Comparison of ENCODE assay signal across 9 mouse cellular contexts in genomic region chr14:118235973-118236885, GRCm38 (mm10). TPM values are rescaled to one million over a fixed set of nuclear protein-coding genes. Genes with fewer than 3 reads are reported as not detected.
DNase-seq lines count a peak whose midpoint lies in the region; ATAC-seq and TF ChIP-seq lines count a peak whose summit lies in the region.
"Had no signal": no experiment of that assay in that cellular context is flagged by ENCODE, and none has a peak within 500 bp of the region (broad histone marks: within the 10 kb centered on the region; RNA-seq: fewer than 3 reads in every experiment).

No protein-coding gene starts in this region.

- DNase-seq in heart, adult 11 months = peak; percentile 91
- DNase-seq in heart, adult 8-10 months (ENCODE audit: low spot score) = no peak
- DNase-seq in embryo, embryonic 11 days = peak; percentile 83
- no peak for DNase-seq in heart, postnatal 0 days (ENCODE audit: low spot score)
- DNase-seq in limb, embryonic 10.5 days (ENCODE audit: low spot score) = peak; percentile 77
- DNase-seq in midbrain, postnatal 0 days (ENCODE audit: low spot score) = peak; percentile 48
- DNase-seq in ovary, postnatal 14 days (ENCODE audit: low spot score) = no peak

- TF ChIP-seq EP300 in heart, postnatal 0 days (IDR thresholded peaks at IDR 0.05; ENCODE audit: low read depth) = no peak

- H3K9me3 ChIP-seq in E14TG2a.4 (ENCODE audit: low read length) = no peaks in the 10 kb centered on the region
- H3K9me3 ChIP-seq in heart, postnatal 0 days (replicated peaks; ENCODE audit: control insufficient read depth, low read length) = no peaks in the 10 kb centered on the region
- no peaks in the 10 kb centered on the region for H3K9me3 ChIP-seq in limb, embryonic 10.5 days (replicated peaks)
- H3K9me3 ChIP-seq in midbrain, postnatal 0 days (ENCODE audit: low read length) = no peaks in the 10 kb centered on the region

- peaks cover 53% of the 10 kb centered on the region for H3K4me1 ChIP-seq in E14TG2a.4 (replicated peaks; ENCODE audit: low read depth, low read length)
- peaks cover 12% of the 10 kb centered on the region for H3K4me1 ChIP-seq in heart, postnatal 0 days (ENCODE audit: control insufficient read depth, insufficient read depth)
- H3K4me1 ChIP-seq in limb, embryonic 10.5 days = peaks cover 37% of the 10 kb centered on the region
- peaks cover 4% of the 10 kb centered on the region; the same call in 1 of the 2 replicates for H3K4me1 ChIP-seq in midbrain, postnatal 0 days (ENCODE audit: insufficient read depth, low read length)

- peak overlapping the region; percentile 25; the same call in 1 of the 2 replicates for H3K9ac ChIP-seq in heart, postnatal 0 days (replicated peaks; ENCODE audit: low read depth, low read length)
- H3K9ac ChIP-seq in midbrain, postnatal 0 days (replicated peaks; ENCODE audit: low read length, poor library complexity, severe bottlenecking) = peak overlapping the region; percentile 57

- no peak overlapping the region for H3K27ac ChIP-seq in heart, postnatal 0 days (ENCODE audit: low read depth)
- H3K27ac ChIP-seq in limb, embryonic 10.5 days = peak overlapping the region; percentile 31
- H3K27ac ChIP-seq in midbrain, postnatal 0 days (ENCODE audit: low read depth, low read length) = peak overlapping the region; percentile 77

- peak; percentile 24; the same call in 1 of the 2 replicates for ATAC-seq in heart, postnatal 0 days (ENCODE audit: insufficient read depth, low read depth)
- ATAC-seq in midbrain, postnatal 0 days (ENCODE audit: low FRiP score) = peak; percentile 60

- peak overlapping the region; percentile 83 for H3K4me3 ChIP-seq in E14TG2a.4 (replicated peaks; ENCODE audit: low read length)
- peak overlapping the region; percentile 59 for H3K4me3 ChIP-seq in heart, postnatal 0 days (ENCODE audit: low read depth, low read length)
- peak overlapping the region; percentile 56 for H3K4me3 ChIP-seq in limb, embryonic 10.5 days
- H3K4me3 ChIP-seq in midbrain, postnatal 0 days (ENCODE audit: low read depth, low read length) = peak overlapping the region; percentile 57

- H3K27me3 ChIP-seq in E14TG2a.4 (ENCODE audit: insufficient read depth, low read length) = peaks cover 69% of the 10 kb centered on the region
- peaks cover 92% of the 10 kb centered on the region for H3K27me3 ChIP-seq in heart, postnatal 0 days (ENCODE audit: control insufficient read depth, insufficient read depth, low read length)
- peaks cover 98% of the 10 kb centered on the region for H3K27me3 ChIP-seq in limb, embryonic 10.5 days (ENCODE audit: low read depth, poor library complexity, severe bottlenecking)
- peaks cover 44% of the 10 kb centered on the region for H3K27me3 ChIP-seq in midbrain, postnatal 0 days (ENCODE audit: insufficient read depth, low read length)

- 0 out of 2 replicates have a peak, but pooled peaks cover 4% of the 10 kb centered on the region for H3K36me3 ChIP-seq in E14TG2a.4 (ENCODE audit: insufficient read depth, low read length)
- no peaks in the 10 kb centered on the region for H3K36me3 ChIP-seq in heart, postnatal 0 days (replicated peaks; ENCODE audit: control insufficient read depth, insufficient read depth, low read length)
- no peaks in the 10 kb centered on the region for H3K36me3 ChIP-seq in limb, embryonic 10.5 days
- no peaks in the 10 kb centered on the region for H3K36me3 ChIP-seq in midbrain, postnatal 0 days (ENCODE audit: insufficient read depth, low read length)

- H3K4me2 ChIP-seq in heart, postnatal 0 days (ENCODE audit: low read depth, low read length) = peak overlapping the region; percentile 85
- H3K4me2 ChIP-seq in midbrain, postnatal 0 days (ENCODE audit: low read depth, low read length, poor library complexity, severe bottlenecking) = peak overlapping the region; percentile 79

- no peak for TF ChIP-seq CTCF in E14TG2a.4 (conservative IDR thresholded peaks at IDR 0.05; ENCODE audit: low read length)
- TF ChIP-seq CTCF in heart, postnatal 0 days (IDR thresholded peaks at IDR 0.05; ENCODE audit: low read depth) = no peak
- TF ChIP-seq CTCF in midbrain, postnatal 0 days (IDR thresholded peaks at IDR 0.05) = no peak

- WGBS in heart, postnatal 0 days = under 1% methylated on average over 71 of the region's 73 CpGs
- WGBS in limb, embryonic 10.5 days = under 1% methylated on average over 73 of the region's 73 CpGs
- under 1% methylated on average over 69 of the region's 73 CpGs for WGBS in midbrain, postnatal 0 days

RNA-seq across cellular contexts. Expression of gene Sox21, which starts 0.6 kb away (rescaled TPM):
- not detected for total RNA-seq in heart, adult 8-10 months (2022)
- not detected in 2 replicates for total RNA-seq in heart, postnatal 0 days (2014; rRNA removed; ENCODE audit: low replicate concordance)
- polyA plus RNA-seq in heart, postnatal 0 days (2015; fragmentation: Nextera tagmentation; extraction: Ambion mirVana) = not detected in 2 replicates
- polyA plus RNA-seq in limb, embryonic 10.5 days (2016; fragmentation: Nextera tagmentation; extraction: Ambion mirVana) = 0.08 and 0.13 TPM in 2 replicates
- 27.8 and 37.9 TPM in 2 replicates for total RNA-seq in midbrain, postnatal 0 days (2014; rRNA removed)
- 6.4 and 7.4 TPM in 2 replicates for polyA plus RNA-seq in midbrain, postnatal 0 days (2015; fragmentation: Nextera tagmentation; extraction: Ambion mirVana)
- total RNA-seq: hematopoietic stem cell, adult 5-6 weeks had no signal

RNA-seq across cellular contexts. Expression of gene Gm9376, which starts 30.5 kb away (rescaled TPM):
- not detected for total RNA-seq in heart, adult 8-10 months (2022)
- total RNA-seq in heart, postnatal 0 days (2014; rRNA removed; ENCODE audit: low replicate concordance) = not detected in 2 replicates
- not detected in 2 replicates for polyA plus RNA-seq in heart, postnatal 0 days (2015; fragmentation: Nextera tagmentation; extraction: Ambion mirVana)
- not detected in 2 replicates for polyA plus RNA-seq in limb, embryonic 10.5 days (2016; fragmentation: Nextera tagmentation; extraction: Ambion mirVana)
- not detected in 2 replicates for total RNA-seq in midbrain, postnatal 0 days (2014; rRNA removed)
- polyA plus RNA-seq in midbrain, postnatal 0 days (2015; fragmentation: Nextera tagmentation; extraction: Ambion mirVana) = not detected in 2 replicates
- total RNA-seq: hematopoietic stem cell, adult 5-6 weeks had no signal

Comparison
In these comparisons a context has a peak if more than half of its experiments do, and no peak if none do; other contexts are left out.
1. DNase-seq: peak in heart, adult 11 months (single experiment), embryo, embryonic 11 days (single experiment), limb, embryonic 10.5 days (single experiment) and midbrain, postnatal 0 days (single experiment); none in heart, adult 8-10 months (single experiment), heart, postnatal 0 days (single experiment) and ovary, postnatal 14 days (single experiment).
2. RNA of gene Sox21, which starts 0.6 kb away (total RNA-seq): 27.8 to 37.9 TPM in midbrain, postnatal 0 days; not detected in heart, adult 8-10 months and not detected in heart, postnatal 0 days; every median in the first group is over 10 times any median in the second.
3. Peak in every context shown above with its lines, with median percentiles within 50 percentile points of each other: H3K4me3 ChIP-seq.